Mouse (Mus musculus) NIH3T3 (cell line): ENCODE data around the gene Aff4.

Source experiments
- DNase-seq: peaks from one replicate; pipeline ENCODE4 v3.0.0-alpha.2; 2012; ENCODE audit warnings: low read depth

Gene Aff4

GRCm38 (mm10) chr11:53461727-53462126 is 111.1 kb downstream of the Aff4 start:
- no peak for DNase-seq

GRCm38 (mm10) chr11:53463551-53464424 is 113.2 kb downstream of the Aff4 start:
- no peak for DNase-seq

GRCm38 (mm10) chr11:53466231-53466971 is 115.8 kb downstream of the Aff4 start:
- DNase-seq, result no peak

- DNase-seq, result no peak
Measured at GRCm38 (mm10) chr11:53469294-53469967, 118.8 kb downstream of the Aff4 start.

GRCm38 (mm10) chr11:53469968-53470695 is 119.5 kb downstream of the Aff4 start, which contains the start of gene Gm9837:
TSS of gene Gm9837 (minus strand) at chr11:53470479.
- peak; percentile 96 for DNase-seq
